ENCODE assay signal across 8 mouse cellular contexts in genomic region chr1:131097700-131098094, GRCm38 (mm10). TPM values are rescaled to one million over a fixed set of nuclear protein-coding genes. Genes with fewer than 3 reads are reported as not detected.
A peak's percentile ranks its signal among the peaks of the same experiment; 100 is the strongest.
DNase-seq lines count a peak whose midpoint lies in the region; ATAC-seq and TF ChIP-seq lines count a peak whose summit lies in the region.

TSS of gene Mapkapk2 (minus strand) at chr1:131097826.

- H3K4me2 ChIP-seq in embryonic facial prominence, embryonic 15.5 days (replicated peaks): peak within 1 kb of the TSS; percentile 68
- peak within 1 kb of the TSS; percentile 79 for H3K4me2 ChIP-seq in kidney, embryonic 14.5 days (replicated peaks; ENCODE audit: low read depth, low read length)
- H3K4me2 ChIP-seq in liver, embryonic 11.5 days: peak within 1 kb of the TSS; percentile 94
- peak within 1 kb of the TSS; percentile 65 for H3K4me2 ChIP-seq in stomach, embryonic 14.5 days (replicated peaks; ENCODE audit: low read depth, low read length)

- no peaks in the 10 kb centered on the region for H3K36me3 ChIP-seq in embryonic facial prominence, embryonic 15.5 days
- H3K36me3 ChIP-seq in kidney, embryonic 14.5 days (ENCODE audit: control insufficient read depth, insufficient read depth, low read length): no peaks in the 10 kb centered on the region
- H3K36me3 ChIP-seq in liver, embryonic 11.5 days (ENCODE audit: control insufficient read depth, insufficient read depth, low read length): no peaks in the 10 kb centered on the region
- H3K36me3 ChIP-seq in stomach, embryonic 14.5 days (ENCODE audit: control insufficient read depth, insufficient read depth, low read length): no peaks in the 10 kb centered on the region

- H3K4me3 ChIP-seq in bone marrow, adult 2 months (replicated peaks; ENCODE audit: control insufficient read depth, low read depth, low read length): peak within 1 kb of the TSS; percentile 99
- peak within 1 kb of the TSS; percentile 92 for H3K4me3 ChIP-seq in embryonic facial prominence, embryonic 15.5 days (replicated peaks)
- H3K4me3 ChIP-seq in kidney, embryonic 14.5 days (ENCODE audit: low read length): peak within 1 kb of the TSS; percentile 95
- peak within 1 kb of the TSS; percentile 92 for H3K4me3 ChIP-seq in liver, embryonic 11.5 days (ENCODE audit: low read depth, low read length)
- H3K4me3 ChIP-seq in stomach, embryonic 14.5 days (ENCODE audit: low read depth, low read length): peak within 1 kb of the TSS; percentile 92

- TF ChIP-seq POLR2A in bone marrow, adult 2 months (IDR thresholded peaks at IDR 0.05; ENCODE audit: borderline replicate concordance, control insufficient read depth, low read depth, low read length): peak; percentile 92; the same call in 1 of the 2 replicates

- peak; percentile 95 for DNase-seq in A20 (ENCODE audit: low read depth, low spot score)
- peak; percentile 91 to 93 for DNase-seq in heart, adult 9 months (ENCODE audit: low spot score in 2 of 2)
- DNase-seq in liver, embryonic 11.5 days (ENCODE audit: low spot score): peak; percentile 95
- DNase-seq in naive thymus-derived CD4-positive, alpha-beta T cell, adult 2 months (ENCODE audit: low read depth): peak; percentile 88

- TF ChIP-seq CTCF in bone marrow, adult 2 months (IDR thresholded peaks at IDR 0.05; ENCODE audit: control insufficient read depth, insufficient read depth, low read length): no peak

- peak within 1 kb of the TSS; percentile 83 for H3K9ac ChIP-seq in embryonic facial prominence, embryonic 15.5 days
- peak within 1 kb of the TSS; percentile 94 for H3K9ac ChIP-seq in kidney, embryonic 14.5 days (ENCODE audit: low read depth, low read length)
- peak within 1 kb of the TSS; percentile 83 for H3K9ac ChIP-seq in liver, embryonic 11.5 days (ENCODE audit: low read depth, low read length)
- H3K9ac ChIP-seq in stomach, embryonic 14.5 days (replicated peaks; ENCODE audit: low read depth, low read length): peak within 1 kb of the TSS; percentile 97

- WGBS in bone marrow, adult 2 months: 2% methylated on average over 32 of the region's 32 CpGs
- WGBS in embryonic facial prominence, embryonic 15.5 days: under 1% methylated on average over 32 of the region's 32 CpGs
- under 1% methylated on average over 24 of the region's 32 CpGs for WGBS in kidney, embryonic 14.5 days
- WGBS in liver, embryonic 11.5 days: under 1% methylated on average over 25 of the region's 32 CpGs
- under 1% methylated on average over 29 of the region's 32 CpGs for WGBS in stomach, embryonic 14.5 days

- peak within 1 kb of the TSS; percentile 97 for H3K27ac ChIP-seq in bone marrow, adult 2 months (ENCODE audit: control insufficient read depth, insufficient read depth, low read depth, low read length, poor library complexity)
- H3K27ac ChIP-seq in embryonic facial prominence, embryonic 15.5 days (replicated peaks): peak within 1 kb of the TSS; percentile 87
- peak within 1 kb of the TSS; percentile 81 for H3K27ac ChIP-seq in kidney, embryonic 14.5 days (ENCODE audit: low read depth, low read length)
- H3K27ac ChIP-seq in liver, embryonic 11.5 days (ENCODE audit: low read depth, low read length): peak within 1 kb of the TSS; percentile 87
- peak within 1 kb of the TSS; percentile 96 for H3K27ac ChIP-seq in stomach, embryonic 14.5 days (ENCODE audit: low read length)

- no peaks in the 10 kb centered on the region for H3K9me3 ChIP-seq in embryonic facial prominence, embryonic 15.5 days (replicated peaks)
- no peaks in the 10 kb centered on the region for H3K9me3 ChIP-seq in kidney, embryonic 14.5 days (ENCODE audit: control insufficient read depth, low read length)
- no peaks in the 10 kb centered on the region for H3K9me3 ChIP-seq in liver, embryonic 11.5 days (ENCODE audit: control insufficient read depth, low read length)
- no peaks in the 10 kb centered on the region for H3K9me3 ChIP-seq in stomach, embryonic 14.5 days (ENCODE audit: control insufficient read depth, low read depth, low read length)

- peaks cover 5% of the 10 kb centered on the region; the same call in 1 of the 2 replicates for H3K4me1 ChIP-seq in bone marrow, adult 2 months (ENCODE audit: control insufficient read depth, insufficient read depth, low read length)
- H3K4me1 ChIP-seq in embryonic facial prominence, embryonic 15.5 days: peaks cover 31% of the 10 kb centered on the region
- H3K4me1 ChIP-seq in kidney, embryonic 14.5 days (ENCODE audit: control insufficient read depth, insufficient read depth, low read length): peaks cover 25% of the 10 kb centered on the region
- H3K4me1 ChIP-seq in liver, embryonic 11.5 days (replicated peaks; ENCODE audit: control insufficient read depth, insufficient read depth, low read length): peaks cover 12% of the 10 kb centered on the region
- H3K4me1 ChIP-seq in stomach, embryonic 14.5 days (ENCODE audit: control insufficient read depth, insufficient read depth, low read length): peaks cover 31% of the 10 kb centered on the region

- ATAC-seq in embryonic facial prominence, embryonic 15.5 days (ENCODE audit: insufficient number of reproducible peaks, low FRiP score, low TSS enrichment, low read depth): peak; percentile 97
- peak; percentile 98 for ATAC-seq in kidney, embryonic 14.5 days (ENCODE audit: low FRiP score, low TSS enrichment)
- ATAC-seq in liver, embryonic 11.5 days (replicated peaks; ENCODE audit: low FRiP score): peak; percentile 94
- peak; percentile 96 for ATAC-seq in stomach, embryonic 14.5 days (ENCODE audit: insufficient number of reproducible peaks, insufficient read depth, low FRiP score, low read depth)

- no peaks in the 10 kb centered on the region for H3K27me3 ChIP-seq in embryonic facial prominence, embryonic 15.5 days
- no peaks in the 10 kb centered on the region for H3K27me3 ChIP-seq in kidney, embryonic 14.5 days (ENCODE audit: control insufficient read depth, insufficient read depth, low read length)
- H3K27me3 ChIP-seq in liver, embryonic 11.5 days (replicated peaks; ENCODE audit: control insufficient read depth, insufficient read depth, low read length): no peaks in the 10 kb centered on the region
- H3K27me3 ChIP-seq in stomach, embryonic 14.5 days (ENCODE audit: control insufficient read depth, insufficient read depth, low read length): no peaks in the 10 kb centered on the region

RNA-seq across cellular contexts. Expression of gene Mapkapk2, which starts in this region (rescaled TPM):
- 22.7 and 38.1 TPM in 2 replicates for polyA plus RNA-seq in bone marrow, adult 2 months (2011; ENCODE audit: insufficient read depth, insufficient read length, low replicate concordance, missing spikeins)
- polyA plus RNA-seq in embryonic facial prominence, embryonic 15.5 days (2015; fragmentation: Nextera tagmentation; extraction: Ambion mirVana): 42.8 and 44.4 TPM in 2 replicates
- 59.9 and 62.8 TPM in 2 replicates for polyA plus RNA-seq in kidney, embryonic 14.5 days (2014; fragmentation: Nextera tagmentation; extraction: Ambion mirVana)
- polyA plus RNA-seq in liver, embryonic 11.5 days (2014; fragmentation: Nextera tagmentation; extraction: Ambion mirVana): 26.9 and 30.1 TPM in 2 replicates
- polyA plus RNA-seq in stomach, embryonic 14.5 days (2014; fragmentation: Nextera tagmentation; extraction: Ambion mirVana): 56.5 and 68.4 TPM in 2 replicates

Comparison
In these comparisons a context has a peak if more than half of its experiments do, and no peak if none do; other contexts are left out.
1. Peak in every context shown above with its lines: DNase-seq, ATAC-seq, H3K4me3 ChIP-seq and H3K27ac ChIP-seq.